Mouse (Mus musculus) gastrocnemius, adult 2 months (tissue): ENCODE results near the gene 2700081O15Rik. TPM values are rescaled to one million over a fixed set of nuclear protein-coding genes. Genes with fewer than 3 reads are reported as not detected.

Experiments used
- DNase-seq: peaks from one replicate; pipeline ENCODE4 v3.0.0; 2022
- H3K27ac ChIP-seq: fragments of 200-600 bp; 2 replicates; pipeline ENCODE4 v1.8.1; 2022; ENCODE audit warnings: mild to moderate bottlenecking
- H3K4me3 ChIP-seq: fragments of 200-600 bp; 2 replicates; pipeline ENCODE4 v1.8.1; 2022; ENCODE audit warnings: mild to moderate bottlenecking, moderate library complexity
- CTCF ChIP-seq: fragments of 200-600 bp; IDR thresholded peaks from 2 replicates; pipeline ENCODE4 v1.8.1; 2022; ENCODE audit warnings: antibody characterized with exemption, mild to moderate bottlenecking, moderate library complexity
- intact Hi-C: fragments of 180-260 bp; cut with DNase I; formaldehyde crosslinking; loops from one replicate; pipeline ENCODE4 v1.15.1; 2025
- total RNA-seq, 2 experiments: library from RNA; stranded (reverse); gene quantifications; 2 replicates each; pipeline ENCODE4 v1.2.3; 2021

2700081O15Rik gene
- total RNA-seq, 2 experiments from 2014 or later = 5.3 to 5.9 TPM

DNA sequence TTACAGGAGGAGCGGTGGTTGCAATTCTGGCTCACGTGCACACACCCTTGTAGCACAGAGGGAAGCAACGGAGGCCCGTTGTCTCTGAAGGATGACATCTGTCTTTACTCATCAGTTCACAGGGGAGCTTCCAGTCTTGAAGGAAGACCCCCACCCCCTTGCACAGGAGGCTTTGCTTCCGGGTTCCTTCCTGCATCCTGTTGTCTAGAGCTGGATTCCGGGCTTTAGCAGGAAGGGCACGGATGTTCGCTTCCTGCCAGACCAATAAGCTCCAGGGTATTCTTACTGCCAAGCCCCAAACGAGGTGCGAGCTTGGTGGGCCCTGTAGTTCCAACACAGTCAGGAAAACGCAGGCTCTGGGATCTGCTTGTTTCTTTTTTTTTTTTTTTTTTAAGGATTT lies 16.8 kb upstream of the 2700081O15Rik start:
- TF ChIP-seq CTCF = no peak
- intact Hi-C loops = no loop called here

DNA sequence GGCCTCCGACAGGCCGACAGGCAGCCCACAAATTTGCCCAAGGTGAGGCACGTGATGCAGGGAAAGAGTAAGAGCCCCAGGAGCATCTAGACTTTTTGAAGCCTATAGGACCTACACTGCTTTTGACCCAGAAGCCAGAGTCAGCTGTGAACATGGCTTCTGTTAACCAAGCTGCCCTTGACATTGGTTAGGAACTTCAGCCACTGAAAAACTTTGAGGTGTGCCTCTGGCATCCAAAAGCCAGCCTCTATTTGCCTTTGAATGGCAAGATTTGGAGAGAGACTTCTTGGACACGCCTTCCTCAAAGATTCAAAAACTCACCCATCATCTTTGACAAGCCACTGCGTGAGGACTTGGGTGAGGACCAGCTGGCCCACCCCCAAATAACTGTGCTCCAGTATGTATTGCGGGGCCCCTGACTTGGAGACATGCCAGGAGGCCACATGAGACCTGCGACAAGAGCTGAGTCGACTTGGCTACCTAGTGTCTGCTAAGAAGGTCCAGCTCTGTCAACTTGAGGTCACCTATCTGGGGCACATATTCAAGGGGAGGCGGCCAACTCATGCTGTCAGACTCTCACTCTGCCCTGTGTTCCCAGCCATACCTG lies 12.7 kb upstream of the 2700081O15Rik start:
- no peak for TF ChIP-seq CTCF
- Histone ChIP-seq H3K27ac (no peak overlapping the region), H3K4me3 (no peak overlapping the region)
- intact Hi-C loops = no loop called here
- no peak for DNase-seq

More for the DNA sequence above, 16.8 kb upstream of the 2700081O15Rik start:
- peak overlapping the region; percentile 37 for H3K4me3 ChIP-seq
- H3K27ac ChIP-seq = no peak overlapping the region; the same call in 1 of the 2 replicates
- peak; percentile 22 for DNase-seq

DNA sequence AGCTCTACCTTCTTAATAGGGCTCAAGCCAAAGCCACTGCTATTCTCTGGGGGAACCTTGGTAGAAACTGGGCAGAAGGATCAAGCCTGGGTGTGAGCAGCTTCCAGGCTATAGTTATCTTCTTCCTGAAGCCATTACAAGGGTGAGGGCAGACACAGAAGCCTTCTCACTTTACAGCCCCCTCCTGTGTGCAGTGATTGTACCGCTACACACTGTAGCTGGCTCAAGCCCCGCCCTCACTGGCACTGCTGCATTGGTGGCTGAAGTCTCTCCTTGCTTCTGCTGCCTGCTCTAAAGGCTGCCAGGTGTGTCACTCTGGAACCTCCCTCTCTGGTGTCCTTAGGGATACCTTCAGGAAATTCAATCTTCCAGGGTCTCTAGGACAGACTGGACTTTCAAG lies 5.1 kb upstream of the 2700081O15Rik start:
- no peak for DNase-seq
- H3K27ac ChIP-seq = no peak overlapping the region
- H3K4me3 ChIP-seq = no peak overlapping the region
- TF ChIP-seq CTCF = no peak
- intact Hi-C loops = loop anchor here (10.0 kb wide), 1 partner anchor 348 kb away; no protein-coding TSS in a partner anchor

DNA sequence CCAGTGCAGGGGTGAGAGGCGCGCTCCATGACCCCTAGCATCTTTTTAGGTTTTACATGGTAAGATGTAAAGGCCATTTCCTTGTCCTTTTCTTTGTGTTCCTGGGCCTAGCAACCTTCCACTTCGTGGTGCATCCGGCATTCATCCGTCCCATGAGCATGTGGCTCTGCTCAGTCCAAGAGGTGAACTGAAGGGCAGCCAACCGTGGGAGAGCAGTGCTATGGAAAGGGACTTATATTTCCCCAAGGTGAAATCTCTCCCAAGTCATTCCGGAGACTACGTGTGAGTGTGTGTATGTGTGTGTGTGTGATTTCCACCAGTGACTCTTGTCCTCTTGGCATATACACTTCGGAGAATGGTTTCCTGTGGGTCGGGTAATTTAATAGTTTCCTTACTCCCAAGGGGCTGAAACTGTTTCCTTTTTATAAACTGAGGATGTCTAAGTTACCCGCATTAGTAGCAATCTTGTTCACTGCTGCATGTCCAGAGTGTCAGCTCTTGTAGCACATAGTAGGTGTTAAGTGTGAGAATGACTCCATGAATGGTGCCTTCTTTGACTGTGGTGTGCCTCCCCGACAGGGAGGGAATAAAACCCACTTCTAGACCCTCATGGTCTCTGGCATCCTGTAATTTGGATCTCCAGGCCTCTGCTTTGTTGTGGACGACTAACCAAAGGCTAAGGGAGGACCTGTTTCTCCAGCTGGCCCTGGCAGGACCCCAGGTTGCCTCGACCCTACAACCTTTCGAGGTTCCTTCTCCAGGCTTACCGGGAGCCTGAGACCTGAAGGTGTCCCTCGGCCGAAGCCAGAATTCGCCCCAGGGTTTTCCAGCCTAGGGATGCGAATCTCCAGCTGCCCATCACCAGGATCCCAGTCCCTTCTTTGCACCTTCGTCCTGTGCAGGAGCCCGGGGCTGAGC lies 1.2 kb upstream of the 2700081O15Rik start:
- intact Hi-C loops = loop anchor here (1.0 to 10.0 kb wide), 4 partner anchors 31 to 351 kb away; partner anchors contain the start of gene Mark2
- TF ChIP-seq CTCF = no peak
- DNase-seq = no peak

DNA sequence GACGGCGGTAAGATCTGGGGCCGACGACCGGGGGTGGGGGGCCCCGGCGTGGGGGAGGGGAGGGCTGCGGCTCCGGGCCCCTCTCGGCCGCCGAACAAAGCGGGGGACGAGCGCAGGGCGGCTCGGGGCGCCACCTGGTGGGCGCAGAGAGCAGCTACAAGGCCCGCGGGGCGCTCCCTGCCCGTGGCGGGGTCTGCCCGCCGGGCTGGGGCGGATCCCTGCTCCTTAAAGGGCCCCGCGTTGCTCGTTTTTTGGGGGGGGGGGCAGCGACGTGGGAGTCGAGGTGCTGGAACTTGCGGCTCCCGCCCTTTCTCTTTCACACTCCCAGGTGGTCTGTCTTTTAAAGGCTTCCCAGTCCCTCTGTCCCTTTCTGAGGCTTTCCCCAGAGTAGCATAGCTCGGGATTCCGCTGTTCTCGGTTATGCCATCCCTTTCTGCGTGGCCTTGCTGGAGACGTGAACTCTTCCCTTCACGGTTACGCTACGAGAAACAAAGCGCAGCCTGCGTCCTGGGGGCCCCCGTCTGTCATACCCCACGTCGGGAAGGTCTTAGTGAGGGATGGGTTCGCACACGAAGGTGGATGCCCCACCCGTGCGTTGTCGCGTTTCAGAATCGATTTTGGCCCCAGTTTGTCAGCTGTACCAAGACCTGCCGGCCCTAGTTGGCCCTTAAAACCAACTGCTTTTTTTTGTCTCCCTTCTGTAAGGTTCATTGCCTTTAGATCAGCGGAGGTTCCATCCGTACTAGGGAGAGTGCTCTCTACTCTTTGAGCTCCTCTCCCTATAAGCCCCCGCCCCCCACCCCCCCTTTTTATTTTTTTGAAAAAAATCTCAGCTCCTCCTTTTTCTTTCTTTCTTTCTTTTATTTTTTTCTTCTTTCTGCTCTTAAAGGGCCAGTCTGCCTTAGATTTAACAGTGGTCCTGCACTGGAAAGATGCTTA lies 755 bp downstream of the 2700081O15Rik start:
- DNase-seq = peak; percentile 91
- Histone ChIP-seq H3K4me3 (peak overlapping the region; percentile 91), H3K27ac (peak overlapping the region; percentile 85)
- intact Hi-C loops = loop anchor here (5.0 to 10.0 kb wide), 3 partner anchors 76 to 353 kb away; partner anchors contain the start of gene Mark2
- TF ChIP-seq CTCF = peak; percentile 97

More for the DNA sequence above, 1.2 kb upstream of the 2700081O15Rik start:
- Histone ChIP-seq H3K27ac (peak overlapping the region; percentile 85), H3K4me3 (peak overlapping the region; percentile 91)

DNA sequence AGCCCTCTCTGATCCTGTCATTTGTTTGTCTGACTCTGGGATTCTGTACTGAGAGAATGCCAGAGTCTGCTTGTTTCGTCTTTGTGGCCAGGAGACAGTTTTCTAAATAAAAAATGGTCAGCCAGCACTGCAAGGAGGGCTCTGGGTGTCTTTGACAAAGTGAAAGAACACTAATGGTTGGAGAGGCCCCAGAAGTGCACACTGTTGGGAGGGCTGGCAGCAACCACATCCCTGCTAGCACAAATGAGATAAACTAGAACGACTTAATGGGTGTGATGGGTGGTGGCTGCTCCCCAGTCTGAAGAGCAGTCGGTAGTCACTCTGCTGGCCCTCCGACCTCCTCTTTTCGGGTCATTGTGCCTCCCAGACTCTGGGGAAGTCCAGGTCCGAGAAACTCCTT lies 1.7 kb downstream of the 2700081O15Rik start:
- peak overlapping the region; percentile 91 for H3K4me3 ChIP-seq
- H3K27ac ChIP-seq = peak overlapping the region; percentile 1; the same call in 1 of the 2 replicates
- TF ChIP-seq CTCF = no peak
- no peak for DNase-seq
- intact Hi-C loops = loop anchor here (5.0 to 10.0 kb wide), 3 partner anchors 77 to 354 kb away; partner anchors contain the start of gene Mark2

DNA sequence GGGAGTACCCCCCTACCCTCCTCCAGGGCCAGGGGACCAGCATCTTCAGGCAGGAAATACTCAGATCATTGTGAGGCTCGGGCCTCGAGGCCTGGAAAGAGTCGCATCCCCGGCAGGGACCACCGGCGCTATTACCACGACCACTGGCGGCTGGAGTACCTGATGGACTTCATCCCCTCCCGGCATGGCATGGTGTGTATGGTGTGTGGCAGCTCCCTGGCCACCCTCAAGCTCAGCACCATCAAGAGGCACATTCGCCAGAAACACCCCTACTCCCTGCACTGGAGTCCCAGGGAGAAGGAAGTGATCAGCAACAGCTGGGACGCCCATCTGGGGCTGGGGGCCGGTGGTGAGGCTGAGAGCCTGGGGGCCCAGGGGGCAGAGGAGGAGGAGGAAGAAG lies 2.7 kb downstream of the 2700081O15Rik start:
- intact Hi-C loops = loop anchor here (2.0 kb wide), 1 partner anchor 153 kb away; the partner anchor contains the start of gene Rcor2
- TF ChIP-seq CTCF = no peak
- Histone ChIP-seq H3K27ac (no peak overlapping the region), H3K4me3 (no peak overlapping the region)
- no peak for DNase-seq

DNA sequence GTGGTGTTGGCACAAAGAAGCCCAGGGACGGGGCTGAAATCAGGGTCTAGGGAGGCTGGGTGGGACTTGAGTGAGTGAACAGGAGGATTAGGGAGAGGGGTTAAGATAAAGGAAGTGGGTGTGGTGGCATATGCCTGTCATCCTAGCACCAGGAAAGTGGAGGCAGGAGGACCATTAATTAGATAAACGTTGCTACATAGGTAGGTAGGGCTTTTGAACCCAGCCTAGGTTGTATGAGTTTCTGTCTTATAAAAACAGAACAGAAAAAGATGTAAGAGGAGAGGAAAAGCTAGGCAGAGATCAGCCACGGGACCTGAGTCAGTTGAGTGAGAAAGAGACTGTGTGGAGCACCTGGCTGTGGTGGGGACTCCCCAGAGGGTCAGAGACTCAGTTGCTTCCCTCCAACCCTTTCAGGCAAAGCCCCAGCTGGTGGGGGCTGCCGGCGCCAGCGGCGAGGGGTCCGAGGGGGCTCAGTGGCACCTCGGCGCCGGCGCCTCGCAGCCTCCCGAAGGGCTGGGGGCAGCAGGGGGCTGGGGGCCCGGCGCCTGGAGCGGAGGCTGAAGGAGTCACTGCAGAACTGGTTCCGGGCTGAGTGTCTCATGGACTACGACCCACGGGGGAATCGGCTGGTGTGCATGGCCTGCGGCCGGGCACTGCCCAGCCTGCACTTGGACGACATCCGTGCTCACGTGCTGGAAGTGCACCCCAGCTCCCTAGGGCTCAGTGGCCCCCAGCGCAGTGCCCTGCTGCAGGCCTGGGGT lies 3.6 kb downstream of the 2700081O15Rik start:
- no peak for TF ChIP-seq CTCF
- H3K27ac ChIP-seq = no peak overlapping the region
- peak; percentile 31 for DNase-seq
- intact Hi-C loops = loop anchor here (2.0 kb wide), 1 partner anchor 154 kb away; the partner anchor contains the start of gene Rcor2
- no peak overlapping the region for H3K4me3 ChIP-seq

DNA sequence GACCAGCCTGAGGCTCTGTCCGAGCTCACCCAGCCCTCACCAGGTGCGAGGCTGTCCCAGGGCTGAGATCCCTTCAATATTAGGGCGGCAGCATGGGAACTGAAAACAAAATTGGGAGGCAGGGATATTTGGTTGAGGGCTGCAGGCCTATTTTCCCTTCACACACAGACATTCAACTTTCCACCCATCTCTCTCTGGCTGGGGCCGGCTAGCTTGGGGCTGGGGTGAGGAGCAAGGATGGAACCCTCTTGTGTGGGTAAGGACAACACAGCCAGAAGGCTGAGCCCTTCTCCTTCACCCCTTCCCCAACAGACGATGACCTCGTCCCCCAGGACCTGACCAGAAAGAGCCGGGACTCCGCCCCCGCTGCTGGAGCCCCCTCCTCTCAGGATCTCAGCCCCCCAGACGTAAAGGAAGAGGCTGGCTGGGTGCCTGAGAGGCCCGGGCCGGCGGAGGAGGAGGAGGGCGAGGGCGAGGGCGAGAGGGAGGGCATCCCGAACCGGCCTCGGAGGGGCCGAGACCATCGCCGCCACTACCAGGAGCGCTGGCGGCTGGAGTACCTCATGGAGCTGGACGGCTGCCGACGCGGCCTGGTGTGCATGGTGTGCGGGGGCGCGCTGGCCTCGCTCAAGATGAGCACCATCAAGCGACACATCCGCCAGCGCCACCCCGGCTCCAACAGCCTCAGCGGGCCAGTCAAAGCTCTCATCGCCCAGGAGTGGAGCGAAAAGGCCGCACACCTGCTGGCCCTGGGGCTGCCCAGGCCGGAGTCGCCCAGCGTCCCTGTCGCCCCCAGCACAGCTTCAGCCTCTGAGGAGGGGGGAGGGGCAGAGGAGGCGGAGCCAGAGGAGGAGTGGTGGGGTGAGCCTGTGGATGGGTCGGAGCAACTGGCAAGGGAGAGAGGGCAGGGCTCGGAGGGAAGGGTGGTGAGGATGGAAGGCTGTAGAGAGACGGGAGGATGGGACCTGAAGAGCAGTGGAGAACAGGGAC lies 4.5 kb downstream of the 2700081O15Rik start:
- Histone ChIP-seq H3K27ac (no peak overlapping the region), H3K4me3 (peak overlapping the region; percentile 73)
- TF ChIP-seq CTCF = no peak
- peak; percentile 68 for DNase-seq
- intact Hi-C loops = loop anchor here (2.0 kb wide), 1 partner anchor 155 kb away; the partner anchor contains the start of gene Rcor2

DNA sequence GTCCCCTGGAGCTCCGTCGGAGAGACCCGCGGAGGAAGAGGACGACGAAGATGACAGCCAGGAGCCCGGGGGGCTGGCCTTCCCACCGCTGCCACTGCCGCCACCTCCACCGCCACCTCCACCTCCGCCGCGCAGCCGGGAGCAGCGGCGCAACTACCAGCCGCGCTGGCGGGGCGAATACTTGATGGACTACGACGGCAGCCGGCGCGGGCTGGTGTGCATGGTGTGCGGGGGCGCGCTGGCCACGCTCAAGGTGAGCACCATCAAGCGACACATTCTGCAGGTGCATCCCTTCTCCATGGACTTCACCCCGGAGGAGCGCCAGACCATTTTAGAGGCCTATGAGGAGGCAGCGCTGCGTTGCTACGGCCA lies 5.2 kb downstream of the 2700081O15Rik start:
- no peak for DNase-seq
- peak overlapping the region; percentile 73 for H3K4me3 ChIP-seq
- intact Hi-C loops = no loop called here
- H3K27ac ChIP-seq = peak overlapping the region; percentile 71
- no peak for TF ChIP-seq CTCF
